Mouse (Mus musculus): ENCODE measurements around the gene Zfp326.

The Zfp326 gene

GRCm38 (mm10) chr5:105876068-105876924, at the start of gene Zfp326:
Zfp326 (plus strand) TSS chr5:105876565.
- peak; percentile 37 for DNase-seq (ENCODE audit: extremely low read depth, low read depth, low spot score)

DNA sequence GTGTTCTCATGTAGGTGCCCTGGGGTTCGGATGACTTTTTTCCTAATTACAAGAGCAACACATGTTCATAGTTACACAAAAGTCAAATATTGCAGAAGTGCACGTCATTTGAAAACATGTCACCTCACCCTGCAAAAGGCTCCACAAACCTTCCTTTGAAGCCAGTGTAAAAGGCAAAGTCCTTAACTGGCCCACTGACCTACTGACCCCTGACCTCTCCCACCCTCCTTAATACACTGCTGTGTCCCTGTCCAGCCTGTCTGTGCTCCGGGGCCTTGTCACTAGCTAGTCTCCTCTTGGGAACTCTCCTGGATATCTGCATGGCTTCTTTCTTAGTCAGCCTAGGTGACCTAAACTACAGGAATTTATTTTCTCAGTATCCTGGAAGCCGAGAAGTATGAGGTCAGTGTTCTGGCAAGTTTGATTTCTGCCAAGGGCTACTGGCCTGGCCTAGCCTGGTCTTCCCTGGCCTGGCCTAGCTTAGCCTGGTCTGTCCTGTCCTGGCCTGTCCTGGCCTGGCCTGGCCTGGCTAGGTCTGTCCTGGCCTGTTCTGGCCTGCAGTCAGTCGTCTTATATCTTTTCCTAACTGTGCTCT, 49.4 kb upstream of the Zfp326 start:
- DNase-seq (ENCODE audit: extremely low read depth, low read depth, low spot score): peak; percentile 16

- no peak for DNase-seq (ENCODE audit: extremely low read depth, low read depth, low spot score)
Measured at GRCm38 (mm10) chr5:105828050-105828449, 48.3 kb upstream of the Zfp326 start.

DNA sequence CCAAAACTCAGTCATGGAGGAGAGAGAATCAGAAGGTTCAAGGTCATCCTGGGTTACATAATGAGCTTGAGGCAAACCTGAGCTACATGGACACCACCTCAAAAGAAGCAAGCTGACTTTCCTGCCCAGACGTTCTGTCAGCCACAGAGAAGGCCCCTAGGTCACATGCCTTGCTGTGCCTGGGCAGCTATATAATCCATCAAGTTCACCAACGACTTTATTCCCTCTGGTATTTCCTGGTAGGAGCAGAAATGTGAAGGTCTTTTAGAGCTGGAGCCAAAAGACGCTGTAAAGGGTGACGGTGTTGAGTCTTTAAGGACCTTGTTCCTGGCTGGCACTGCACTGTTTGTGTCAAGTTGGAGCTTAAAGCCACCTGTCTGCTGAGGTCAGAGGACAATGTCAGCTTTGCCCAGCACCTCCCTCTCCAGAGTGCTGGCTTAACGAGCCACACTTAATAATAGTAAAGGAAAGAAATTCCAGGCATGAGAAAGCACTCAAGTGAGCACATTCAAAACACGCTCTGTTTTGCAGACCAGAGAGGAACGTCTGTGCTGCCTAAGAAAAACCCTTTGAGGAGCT, 47.3 kb upstream of the Zfp326 start:
- DNase-seq (ENCODE audit: extremely low read depth, low read depth, low spot score): no peak

DNA sequence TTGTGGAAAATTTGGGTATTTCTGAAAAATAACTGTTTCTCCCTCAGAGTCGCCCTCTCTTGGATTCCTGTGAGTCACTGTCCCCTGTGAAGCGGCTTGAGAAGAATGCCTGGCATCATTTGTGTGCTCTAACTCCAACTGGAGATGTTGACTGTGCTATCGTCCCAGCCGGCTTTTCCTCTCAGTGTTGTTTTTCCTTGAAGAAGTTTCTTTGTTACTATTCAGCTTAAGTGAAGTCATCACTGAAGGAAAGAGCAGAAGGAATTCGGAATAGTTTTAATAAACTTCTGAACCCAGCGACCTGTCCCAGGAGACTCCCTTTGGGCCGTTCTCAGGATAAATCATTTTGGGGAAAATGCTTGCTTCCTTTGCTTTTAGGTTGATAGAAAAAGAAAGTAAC, 44.2 kb upstream of the Zfp326 start:
- no peak for DNase-seq (ENCODE audit: extremely low read depth, low read depth, low spot score)

- no peak for DNase-seq (ENCODE audit: extremely low read depth, low read depth, low spot score)
Measured at GRCm38 (mm10) chr5:105833923-105834322, 42.4 kb upstream of the Zfp326 start.

GRCm38 (mm10) chr5:105836006-105836405, 40.4 kb upstream of the Zfp326 start:
- no peak for DNase-seq (ENCODE audit: extremely low read depth, low read depth, low spot score)

DNA sequence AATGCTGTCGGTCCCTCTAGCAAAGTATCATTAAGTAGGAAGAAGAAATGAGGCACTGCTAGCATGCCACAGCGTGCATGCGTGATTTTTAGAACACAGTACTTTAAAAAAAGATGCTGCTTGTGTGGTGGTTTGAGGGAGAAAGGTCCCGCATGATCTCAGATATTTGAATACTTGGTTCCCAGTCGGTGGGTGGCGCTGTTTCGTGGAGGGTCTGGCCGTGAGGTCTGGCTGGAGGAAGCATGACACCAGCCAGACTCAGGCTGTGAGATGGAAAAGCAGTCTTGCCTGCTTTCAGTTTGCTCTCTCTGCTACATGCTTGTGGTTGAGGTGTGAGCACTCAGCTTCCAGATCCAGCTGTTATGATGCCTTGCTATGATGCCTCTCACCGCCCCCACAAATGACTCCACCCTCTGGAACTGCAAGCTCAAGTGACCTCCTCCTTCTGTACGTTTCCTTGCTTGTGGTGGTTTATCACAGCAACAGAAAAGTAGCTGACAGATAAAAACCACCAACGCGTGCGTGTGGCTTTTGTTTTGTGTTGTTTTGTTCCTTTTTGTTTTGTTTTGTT, 36.5 kb upstream of the Zfp326 start:
- DNase-seq (ENCODE audit: extremely low read depth, low read depth, low spot score): no peak

DNA sequence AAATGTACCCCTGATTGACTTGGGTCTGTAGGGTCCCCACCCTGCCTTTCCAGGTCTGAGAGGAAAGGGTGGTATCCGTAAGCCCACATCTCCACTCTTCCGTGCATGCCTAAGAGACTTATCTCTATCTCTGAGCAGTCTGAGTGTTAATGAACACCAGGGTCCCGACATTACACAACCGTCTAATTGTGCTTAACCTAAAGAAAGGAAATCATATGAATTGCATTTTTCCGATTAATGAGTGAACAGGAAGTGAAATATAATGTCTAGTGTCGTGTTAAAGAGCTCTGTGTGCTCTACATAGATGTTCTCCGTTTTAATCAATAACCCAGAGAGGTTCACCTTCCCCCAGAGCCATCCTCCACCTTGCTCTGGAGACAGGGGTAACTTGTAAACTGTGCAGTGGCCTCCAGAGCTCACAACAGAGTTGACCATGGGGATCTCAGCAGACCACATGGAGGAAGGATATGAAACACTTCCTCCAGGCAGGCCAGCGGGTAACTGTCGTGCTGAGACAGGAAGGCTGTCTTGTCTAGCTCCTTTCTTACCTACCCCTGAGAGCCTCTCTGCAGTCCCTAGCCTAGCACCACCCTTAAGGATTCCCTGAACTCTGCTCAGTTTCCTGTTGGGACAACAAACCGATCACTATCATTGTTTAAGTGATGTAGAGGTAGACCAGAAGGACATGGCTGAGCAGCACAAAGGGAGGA, 32.2 kb upstream of the Zfp326 start:
- no peak for DNase-seq (ENCODE audit: extremely low read depth, low read depth, low spot score)

GRCm38 (mm10) chr5:105845041-105845440, 31.3 kb upstream of the Zfp326 start:
- DNase-seq (ENCODE audit: extremely low read depth, low read depth, low spot score): no peak

DNA sequence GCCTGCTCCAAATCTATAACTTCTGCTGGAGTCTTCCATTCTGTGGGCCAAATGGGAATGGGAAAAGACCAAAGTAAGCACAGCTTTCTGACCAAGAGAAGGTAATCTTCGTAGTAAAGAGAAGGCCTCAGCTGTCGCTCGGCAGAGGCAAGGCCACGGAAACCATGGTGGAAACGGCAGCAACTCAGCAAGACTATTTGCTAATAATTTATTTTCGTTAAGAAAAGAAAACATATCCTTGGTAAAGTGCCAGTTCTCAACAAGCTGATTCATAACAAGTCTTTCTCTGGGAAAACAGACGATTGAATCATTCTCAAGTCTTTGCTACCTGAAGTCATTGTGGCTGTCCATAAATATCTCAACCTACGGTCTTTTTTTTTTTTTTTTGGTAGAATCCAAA, 28.6 kb upstream of the Zfp326 start:
- no peak for DNase-seq (ENCODE audit: extremely low read depth, low read depth, low spot score)

- DNase-seq (ENCODE audit: extremely low read depth, low read depth, low spot score): no peak
Measured at GRCm38 (mm10) chr5:105849222-105849621, 27.1 kb upstream of the Zfp326 start.

DNA sequence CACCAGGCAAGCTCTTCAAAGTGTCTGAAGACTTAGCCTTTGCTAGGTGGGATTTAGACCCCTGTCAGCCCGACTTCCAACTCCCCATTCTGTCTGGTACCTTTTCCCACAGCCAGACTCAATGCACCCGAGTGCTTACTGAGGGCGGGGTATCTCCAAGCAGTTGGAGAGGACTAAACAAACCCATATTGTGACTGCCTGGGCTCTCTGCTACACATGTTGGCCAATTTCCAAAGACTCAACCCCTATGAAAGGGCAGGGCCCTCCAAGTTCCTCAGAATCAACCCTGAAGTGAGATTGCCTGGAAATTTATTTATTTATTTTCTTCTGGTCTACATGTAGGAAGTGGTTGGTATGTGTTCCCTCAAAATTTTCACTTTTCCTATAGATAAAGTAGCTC, 26.7 kb upstream of the Zfp326 start:
- DNase-seq (ENCODE audit: extremely low read depth, low read depth, low spot score): no peak

DNA sequence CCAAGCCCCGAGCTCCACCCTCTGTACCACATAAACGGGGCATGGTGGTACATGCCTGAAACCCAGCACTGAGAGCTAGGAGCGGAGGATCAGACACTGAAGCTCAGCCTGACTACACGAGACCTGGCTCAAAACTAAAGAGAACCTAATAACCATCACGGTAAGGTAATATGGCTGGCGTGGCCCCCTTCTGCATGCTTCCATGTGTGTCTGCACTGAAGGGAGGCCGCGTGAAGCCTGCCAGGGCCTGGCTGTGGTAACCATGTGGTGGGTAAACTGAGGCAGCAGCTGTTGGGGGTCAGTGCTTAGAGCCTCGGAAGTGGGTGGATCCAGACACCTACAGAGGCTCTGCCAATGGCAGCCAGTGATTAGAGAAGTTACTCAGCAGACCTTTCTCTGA, 23.1 kb upstream of the Zfp326 start:
- DNase-seq (ENCODE audit: extremely low read depth, low read depth, low spot score): no peak

- DNase-seq (ENCODE audit: extremely low read depth, low read depth, low spot score): no peak
Measured at GRCm38 (mm10) chr5:105857486-105857885, 18.9 kb upstream of the Zfp326 start.

GRCm38 (mm10) chr5:105858754-105859694, 17.3 kb upstream of the Zfp326 start:
- no peak for DNase-seq (ENCODE audit: extremely low read depth, low read depth, low spot score)

GRCm38 (mm10) chr5:105859716-105860460, 16.5 kb upstream of the Zfp326 start:
- DNase-seq (ENCODE audit: extremely low read depth, low read depth, low spot score): no peak

- no peak for DNase-seq (ENCODE audit: extremely low read depth, low read depth, low spot score)
Measured at GRCm38 (mm10) chr5:105860461-105860835, 15.9 kb upstream of the Zfp326 start.

GRCm38 (mm10) chr5:105861616-105862015, 14.7 kb upstream of the Zfp326 start:
- DNase-seq (ENCODE audit: extremely low read depth, low read depth, low spot score): no peak

Measured in fat pad, adult 2 months (tissue).